Mouse (Mus musculus): ENCODE measurements around the gene Ptpn5.

Ptpn5 gene

DNA sequence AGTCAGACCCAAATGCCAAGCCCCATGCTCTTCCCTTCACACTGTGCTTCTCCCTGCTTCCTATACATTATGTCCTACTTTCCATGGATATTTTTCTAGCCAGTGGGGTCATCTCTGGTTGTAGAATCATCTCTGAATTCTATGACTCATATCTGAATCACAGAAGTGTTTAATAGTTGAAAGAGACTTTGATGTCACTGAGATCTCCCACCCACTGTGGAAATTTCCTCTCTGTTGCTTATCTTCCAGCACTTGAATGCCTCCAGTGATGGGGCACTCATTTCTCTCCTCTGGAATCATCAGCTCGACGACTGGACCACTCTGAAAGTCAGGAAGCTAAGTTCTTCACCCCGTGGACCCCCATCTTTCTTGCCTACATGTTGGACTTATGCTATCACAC, 22.4 kb downstream of the Ptpn5 start:
- DNase-seq (ENCODE audit: low spot score) = no peak

DNA sequence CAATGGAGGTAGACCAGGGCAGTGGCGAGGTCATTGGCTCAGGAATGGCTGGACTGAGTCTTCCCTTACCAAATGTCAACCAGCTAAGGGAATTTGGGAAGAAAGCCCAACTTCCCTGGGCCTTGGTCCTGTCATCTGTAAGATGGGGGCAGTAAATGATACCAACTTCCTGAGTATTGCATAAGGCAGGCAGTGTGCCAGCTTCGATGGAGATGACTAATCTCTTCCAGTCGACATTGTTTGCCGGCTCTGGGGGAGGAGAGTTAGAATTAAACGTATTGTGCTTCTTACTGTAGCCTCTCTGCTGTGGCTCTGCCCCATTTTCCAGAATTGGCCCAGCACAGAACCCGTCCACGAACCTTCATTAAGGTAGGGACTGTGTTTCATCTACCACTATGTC, 23.0 kb downstream of the Ptpn5 start:
- DNase-seq (ENCODE audit: low spot score) = no peak

GRCm38 (mm10) chr7:47108779-47109189, 24.7 kb downstream of the Ptpn5 start:
- DNase-seq (ENCODE audit: low spot score) = no peak

GRCm38 (mm10) chr7:47106949-47107348, 26.5 kb downstream of the Ptpn5 start:
- no peak for DNase-seq (ENCODE audit: low spot score)

GRCm38 (mm10) chr7:47103671-47104414, 29.6 kb downstream of the Ptpn5 start:
- no peak for DNase-seq (ENCODE audit: low spot score)

DNA sequence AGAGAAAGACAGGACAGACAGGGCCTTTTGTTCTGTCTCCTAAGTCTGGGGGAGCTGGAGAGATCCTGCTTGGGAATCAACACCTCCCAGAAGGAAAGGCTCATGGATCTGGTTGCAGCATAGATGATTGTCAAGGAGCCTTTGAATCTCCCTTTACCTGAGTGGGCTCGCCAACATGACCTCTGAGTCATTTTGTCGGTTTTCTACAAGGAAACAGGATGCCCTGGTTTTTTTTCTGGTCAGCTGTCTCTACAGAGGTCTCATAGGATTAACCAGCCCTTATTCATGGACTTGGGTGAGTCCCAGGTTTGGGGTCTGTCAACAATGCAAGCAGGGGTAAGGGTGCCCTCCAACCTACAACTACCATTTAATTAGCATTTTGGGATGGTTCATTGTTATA, 30.5 kb downstream of the Ptpn5 start:
- no peak for DNase-seq (ENCODE audit: low spot score)

GRCm38 (mm10) chr7:47100615-47101014, 32.9 kb downstream of the Ptpn5 start:
- DNase-seq (ENCODE audit: low spot score) = no peak

DNA sequence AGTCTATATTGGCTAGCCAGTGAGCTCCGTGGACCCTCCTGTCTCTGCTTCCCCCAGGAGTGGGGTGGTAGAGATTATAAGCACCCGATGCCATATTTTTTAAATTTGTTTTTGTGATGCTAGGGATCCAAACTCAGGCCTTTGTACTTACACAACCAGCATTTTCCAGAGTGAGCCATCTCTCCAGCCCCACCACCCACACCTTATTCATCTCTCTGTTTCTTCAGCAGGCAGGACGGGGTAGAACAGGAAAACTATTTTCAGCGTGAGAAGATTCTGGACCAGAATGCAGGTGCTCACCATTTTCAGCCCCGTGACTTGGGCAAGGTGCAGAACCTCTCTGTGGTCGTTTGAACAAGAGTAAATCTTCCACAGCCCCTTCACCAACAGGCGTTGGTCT, 34.2 kb downstream of the Ptpn5 start:
- no peak for DNase-seq (ENCODE audit: low spot score)

DNA sequence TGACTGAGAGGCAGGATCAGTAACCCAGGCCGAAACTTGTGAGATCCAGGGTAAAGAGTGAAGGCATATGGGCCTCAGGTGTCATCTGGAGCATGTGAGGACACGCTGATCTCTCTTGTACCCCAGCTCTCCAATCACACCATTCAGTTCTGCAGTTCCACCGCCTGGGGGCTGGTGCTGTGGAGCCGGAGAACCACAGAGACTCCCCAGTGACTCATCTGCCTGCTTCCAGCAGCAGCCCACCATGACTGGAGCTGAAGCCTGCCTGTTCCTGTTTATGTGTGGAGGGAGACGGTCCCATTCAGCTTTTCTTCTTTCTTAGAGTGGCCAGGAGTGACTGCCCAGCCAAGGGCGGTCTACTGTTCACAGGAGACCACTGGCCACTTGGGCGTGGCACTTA, 35.4 kb downstream of the Ptpn5 start:
- no peak for DNase-seq (ENCODE audit: low spot score)

GRCm38 (mm10) chr7:47094969-47095368, 38.5 kb downstream of the Ptpn5 start:
- no peak for DNase-seq (ENCODE audit: low spot score)

- DNase-seq (ENCODE audit: low spot score) = no peak
Observed at GRCm38 (mm10) chr7:47093935-47094334, 39.5 kb downstream of the Ptpn5 start.

GRCm38 (mm10) chr7:47085075-47085474, 48.4 kb downstream of the Ptpn5 start:
- DNase-seq (ENCODE audit: low spot score) = no peak

- DNase-seq (ENCODE audit: low spot score) = peak; percentile 20
Observed at GRCm38 (mm10) chr7:47081277-47081676, 52.2 kb downstream of the Ptpn5 start.

DNA sequence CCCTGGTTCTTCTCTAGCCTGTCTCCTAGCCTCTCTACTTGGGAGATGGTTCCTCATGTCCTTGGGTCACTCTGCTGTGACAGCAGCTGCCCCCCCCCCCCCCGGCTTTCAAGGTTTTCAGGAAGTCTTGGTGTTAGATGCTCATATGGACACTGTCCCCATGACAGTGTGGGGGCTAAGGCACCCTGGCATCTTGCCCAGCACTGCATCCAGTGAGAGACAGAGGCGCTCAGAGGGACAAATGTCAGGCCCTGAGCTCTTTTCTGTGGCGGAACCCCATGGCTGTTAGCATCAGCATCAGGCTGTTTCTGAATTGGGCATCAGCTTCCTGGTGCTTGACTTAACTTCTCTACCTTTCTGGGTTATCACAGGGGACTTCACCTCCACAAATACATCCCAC, 52.6 kb downstream of the Ptpn5 start:
- DNase-seq (ENCODE audit: low spot score) = no peak

DNA sequence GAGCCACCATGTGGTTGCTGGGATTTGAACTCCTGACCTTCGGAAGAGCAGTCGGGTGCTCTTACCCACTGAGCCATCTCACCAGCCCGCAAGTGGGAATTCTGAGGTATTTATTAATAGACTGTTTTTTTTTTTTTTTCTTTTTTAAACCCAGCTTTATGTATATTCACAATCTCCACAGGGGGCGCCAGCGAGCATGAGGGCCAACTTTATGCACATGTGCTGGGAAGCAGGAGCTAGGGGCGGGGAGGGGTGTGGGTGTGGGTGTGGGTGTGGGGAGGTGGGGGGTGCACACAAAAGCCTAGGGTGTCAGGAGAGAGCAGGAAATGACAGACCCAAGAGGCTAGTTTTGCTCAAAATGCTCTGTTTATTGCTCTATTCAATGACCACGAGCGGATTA, 56.0 kb downstream of the Ptpn5 start:
- DNase-seq (ENCODE audit: low spot score) = no peak

DNA sequence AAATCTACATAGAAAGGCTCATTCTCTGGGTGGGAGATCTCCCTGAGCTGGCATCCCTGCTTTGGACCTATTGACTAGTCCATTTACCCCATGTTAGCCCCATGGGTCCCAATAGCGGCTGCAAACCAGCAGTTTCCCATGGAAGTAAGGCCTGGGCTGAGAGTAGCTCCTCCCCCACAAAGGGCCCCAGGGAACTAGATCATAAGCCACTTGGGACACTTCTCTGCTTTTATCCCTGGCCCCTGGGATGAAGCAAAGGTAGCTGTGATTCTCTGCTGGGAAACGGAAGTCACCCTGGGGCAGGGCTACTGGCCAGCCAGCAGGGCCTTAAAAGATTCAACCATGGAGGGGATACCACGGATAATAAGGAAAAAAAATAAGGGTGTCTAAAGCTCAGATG, 56.8 kb downstream of the Ptpn5 start:
- no peak for DNase-seq (ENCODE audit: low spot score)

DNA sequence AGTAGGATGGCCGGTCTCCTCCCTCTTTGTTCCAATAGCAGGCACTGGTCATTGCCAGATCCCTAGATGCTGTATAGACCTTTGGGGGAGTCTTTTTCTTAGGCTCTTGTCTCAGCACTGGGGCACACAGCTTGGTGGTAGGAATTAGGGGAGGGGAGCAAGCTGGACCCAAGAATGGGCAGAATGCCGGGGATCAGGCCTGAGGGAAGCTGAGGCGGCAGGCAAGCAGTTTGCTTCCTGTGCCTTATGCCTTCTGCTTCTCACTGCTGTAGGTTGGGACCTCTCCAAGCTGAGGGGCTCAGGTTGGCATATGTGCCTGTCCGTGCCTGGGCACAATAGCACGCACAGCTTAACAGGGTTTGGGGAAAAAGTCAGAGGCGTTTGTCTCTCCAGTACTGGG, 57.3 kb downstream of the Ptpn5 start:
- DNase-seq (ENCODE audit: low spot score) = no peak

DNA sequence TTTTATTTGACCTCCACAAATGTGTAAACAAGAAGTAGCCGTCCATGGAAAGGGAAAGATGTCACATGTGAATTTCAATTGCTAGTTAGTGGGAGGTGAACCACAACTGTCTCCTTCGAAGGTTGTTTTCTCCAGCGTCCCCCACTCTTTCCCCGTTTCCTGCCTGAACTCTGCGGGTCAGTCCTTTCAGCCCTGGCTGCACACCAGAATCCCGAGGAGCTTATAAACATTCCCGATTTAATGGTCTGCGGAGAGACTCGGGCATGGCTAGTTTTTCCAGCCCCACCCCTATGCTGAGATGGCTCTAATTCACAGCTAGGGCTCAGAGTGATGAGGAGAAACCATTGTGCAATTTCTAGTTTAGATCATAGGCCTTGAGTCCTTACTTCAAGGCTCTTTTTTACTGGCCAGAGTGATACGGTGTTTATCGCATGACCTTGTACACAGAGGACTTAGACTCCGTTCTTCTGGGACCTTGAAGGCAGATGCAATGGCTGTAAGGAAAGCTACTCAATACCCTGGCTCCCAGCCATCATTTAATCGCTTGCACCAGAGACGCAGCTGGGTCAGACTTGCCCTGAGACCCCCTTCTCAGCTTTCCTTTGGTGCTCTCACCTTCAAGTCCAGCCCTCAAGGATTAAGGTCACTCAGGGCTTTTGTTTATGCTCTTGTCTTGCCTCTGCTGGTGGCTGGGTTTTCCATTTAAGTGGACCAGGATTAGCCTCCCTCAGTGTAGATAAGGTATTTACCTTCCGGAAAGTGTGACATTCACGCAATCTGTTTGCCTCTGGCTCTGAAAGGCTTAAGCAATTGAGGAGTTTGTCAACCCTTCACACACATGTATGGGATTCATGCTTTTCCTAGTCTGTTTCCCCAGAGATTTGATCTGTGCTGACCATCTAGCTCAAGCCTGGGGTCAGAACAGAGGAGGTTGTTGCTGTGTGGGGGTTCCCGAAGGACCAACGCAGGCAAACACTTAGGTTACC, 59.7 kb downstream of the Ptpn5 start:
- DNase-seq (ENCODE audit: low spot score) = peak; percentile 12

DNA sequence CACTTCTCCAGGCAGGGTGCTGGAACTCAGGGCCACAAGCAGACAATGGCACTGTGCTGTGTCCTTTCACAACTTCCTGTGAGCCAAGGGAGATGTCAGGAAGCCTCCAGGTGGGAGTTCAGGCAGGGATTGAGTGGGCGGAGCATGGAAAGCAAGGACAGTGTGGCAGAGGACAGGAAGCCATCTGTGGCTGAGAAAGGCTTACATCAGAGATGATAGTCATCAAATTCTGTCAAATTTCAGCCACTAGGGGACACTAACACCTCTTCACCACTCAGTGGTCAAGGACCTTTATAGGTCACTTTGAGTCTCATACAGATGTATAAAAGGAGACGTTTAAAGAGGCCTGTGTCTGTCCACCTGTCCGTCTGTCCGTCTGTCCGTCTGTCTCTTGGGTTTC, 60.9 kb downstream of the Ptpn5 start:
- DNase-seq (ENCODE audit: low spot score) = no peak

DNA sequence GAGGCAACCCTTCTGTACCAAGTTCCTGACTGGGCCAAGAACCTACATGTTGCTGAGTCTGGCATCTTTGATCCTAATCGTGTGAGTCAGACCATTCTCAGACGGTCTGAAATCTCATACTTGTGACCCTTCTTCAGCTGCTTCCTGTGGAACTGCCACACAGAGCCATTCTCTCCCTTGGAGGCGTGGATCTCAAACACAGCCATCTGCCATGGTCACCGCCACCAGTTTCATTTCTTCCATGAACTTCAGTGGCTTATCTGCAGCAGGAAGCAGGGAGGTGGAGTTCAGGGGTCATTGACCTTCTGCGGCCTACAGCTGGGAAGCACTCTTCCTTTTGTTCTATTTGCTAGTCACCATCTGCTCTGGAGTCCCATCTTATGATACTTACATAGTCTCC, 65.6 kb downstream of the Ptpn5 start:
- peak; percentile 6 for DNase-seq (ENCODE audit: low spot score)

- DNase-seq (ENCODE audit: low spot score) = no peak
Observed at GRCm38 (mm10) chr7:47066942-47067341, 66.5 kb downstream of the Ptpn5 start.

- no peak for DNase-seq (ENCODE audit: low spot score)
Observed at GRCm38 (mm10) chr7:47061560-47061959, 71.9 kb downstream of the Ptpn5 start.

- no peak for DNase-seq (ENCODE audit: low spot score)
Observed at GRCm38 (mm10) chr7:47059339-47059738, 74.1 kb downstream of the Ptpn5 start.
